Mouse (Mus musculus): Measurements from ENCODE around the gene Nrip1. TPM values are rescaled to one million over a fixed set of nuclear protein-coding genes. Genes with fewer than 3 reads are reported as not detected.

Nrip1 gene
- polyA plus RNA-seq, 1 experiment from 2014 or later: 29.4 TPM

DNA sequence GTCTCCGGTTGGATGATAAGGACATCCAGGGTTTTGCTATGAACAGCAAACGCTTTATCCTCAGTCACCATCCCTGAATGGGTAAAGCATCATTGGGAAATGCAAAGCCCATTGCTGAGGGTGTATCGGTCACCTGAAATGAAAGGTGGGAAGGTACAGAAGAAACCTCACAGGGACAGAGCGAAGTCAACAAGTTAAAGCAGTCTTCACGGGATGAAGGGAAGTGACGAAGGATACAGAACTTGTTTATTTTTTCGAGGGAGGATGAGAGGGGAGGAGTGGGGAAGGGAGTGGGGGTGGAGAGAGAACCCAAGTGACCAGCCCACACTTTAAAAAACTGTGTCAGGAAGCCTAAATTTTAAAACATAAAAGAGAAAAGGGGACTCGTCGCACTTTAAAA, 4.4 kb downstream of the Nrip1 start:
- ATAC-seq (replicated peaks; ENCODE audit: low FRiP score) (no peak), DNase-seq (ENCODE audit: low spot score) (no peak)
- H3K4me1 ChIP-seq (replicated peaks; ENCODE audit: control insufficient read depth, insufficient read depth, low read length): peaks cover 2% of the 10 kb centered on the region; the same call in 1 of the 2 replicates

GRCm38 (mm10) chr16:76367261-76367908, 6.2 kb downstream of the Nrip1 start:
- Histone ChIP-seq H3K4me1 (replicated peaks; ENCODE audit: control insufficient read depth, insufficient read depth, low read length) (peaks cover 2% of the 10 kb centered on the region; the same call in 1 of the 2 replicates), H3K4me2 (ENCODE audit: low read depth, low read length, severe bottlenecking) (no peak overlapping the region), H3K27me3 (ENCODE audit: control insufficient read depth, insufficient read depth, low read length) (no peaks in the 10 kb centered on the region), H3K36me3 (ENCODE audit: control insufficient read depth, insufficient read depth, low read length) (no peaks in the 10 kb centered on the region), H3K4me3 (ENCODE audit: low read depth, low read length) (no peak overlapping the region), H3K27ac (ENCODE audit: low read depth, low read length) (no peak overlapping the region), H3K9me3 (ENCODE audit: control insufficient read depth, low read length) (no peaks in the 10 kb centered on the region), H3K9ac (ENCODE audit: low read length) (no peak overlapping the region)
- DNase-seq (ENCODE audit: low spot score): no peak
- WGBS: 91% methylated on average over 12 of the region's 12 CpGs
- no peak for ATAC-seq (replicated peaks; ENCODE audit: low FRiP score)

More for the DNA sequence above, 4.4 kb downstream of the Nrip1 start:
- Histone ChIP-seq H3K4me2 (ENCODE audit: low read depth, low read length, severe bottlenecking) (no peak overlapping the region), H3K36me3 (ENCODE audit: control insufficient read depth, insufficient read depth, low read length) (no peaks in the 10 kb centered on the region), H3K27me3 (ENCODE audit: control insufficient read depth, insufficient read depth, low read length) (no peaks in the 10 kb centered on the region), H3K27ac (ENCODE audit: low read depth, low read length) (no peak overlapping the region), H3K9ac (ENCODE audit: low read length) (no peak overlapping the region), H3K4me3 (ENCODE audit: low read depth, low read length) (no peak overlapping the region), H3K9me3 (ENCODE audit: control insufficient read depth, low read length) (no peaks in the 10 kb centered on the region)
- 86% methylated on average over 9 of the region's 9 CpGs for WGBS

DNA sequence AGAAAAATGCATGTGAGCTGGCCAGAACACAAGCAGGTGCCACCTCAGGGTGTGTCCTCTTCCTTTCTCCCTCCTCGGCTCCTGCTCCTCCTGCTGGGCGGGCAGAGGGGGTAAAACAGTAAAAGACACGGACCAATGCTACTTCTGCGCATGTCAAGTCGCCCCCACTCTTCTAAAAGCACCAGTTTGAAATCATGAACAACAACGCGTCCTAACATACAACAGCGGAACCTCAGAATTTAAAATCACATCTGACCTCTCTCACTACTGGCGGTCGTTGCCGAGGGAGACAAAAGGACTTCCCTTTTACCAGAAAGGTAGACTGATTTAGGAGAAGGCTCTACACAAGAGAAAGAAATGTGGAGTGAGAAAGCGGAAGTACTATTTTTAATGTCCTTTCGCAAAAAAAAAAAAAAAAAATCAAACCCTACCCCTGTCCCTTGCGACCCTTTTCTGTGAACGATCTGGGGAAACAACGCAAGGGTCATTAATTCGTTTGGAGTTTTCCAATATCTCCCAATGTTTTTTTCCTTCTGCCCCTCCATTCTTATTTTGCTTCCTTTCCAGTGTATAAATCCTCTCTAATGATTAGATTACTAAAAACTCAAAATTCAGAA, 7.7 kb downstream of the Nrip1 start:
- Histone ChIP-seq H3K36me3 (ENCODE audit: control insufficient read depth, insufficient read depth, low read length) (no peaks in the 10 kb centered on the region), H3K4me2 (ENCODE audit: low read depth, low read length, severe bottlenecking) (no peak overlapping the region), H3K4me3 (ENCODE audit: low read depth, low read length) (no peak overlapping the region), H3K9me3 (ENCODE audit: control insufficient read depth, low read length) (no peaks in the 10 kb centered on the region), H3K27me3 (ENCODE audit: control insufficient read depth, insufficient read depth, low read length) (no peaks in the 10 kb centered on the region), H3K4me1 (replicated peaks; ENCODE audit: control insufficient read depth, insufficient read depth, low read length) (no peaks in the 10 kb centered on the region; the same call in 1 of the 2 replicates), H3K27ac (ENCODE audit: low read depth, low read length) (no peak overlapping the region), H3K9ac (ENCODE audit: low read length) (no peak overlapping the region)
- ATAC-seq (replicated peaks; ENCODE audit: low FRiP score) (no peak), DNase-seq (ENCODE audit: low spot score) (no peak)
- 83% methylated on average over 17 of the region's 17 CpGs for WGBS

- no peaks in the 10 kb centered on the region; the same call in 1 of the 2 replicates for H3K4me1 ChIP-seq (replicated peaks; ENCODE audit: control insufficient read depth, insufficient read depth, low read length)
- ATAC-seq (replicated peaks; ENCODE audit: low FRiP score): no peak
These were observed 8.4 kb downstream of the Nrip1 start for GRCm38 (mm10) chr16:76365237-76365636.

GRCm38 (mm10) chr16:76363641-76364040, 10.0 kb downstream of the Nrip1 start:
- 98% methylated on average over 3 of the region's 3 CpGs for WGBS
- H3K4me2 ChIP-seq (ENCODE audit: low read depth, low read length, severe bottlenecking): no peak overlapping the region
- no peaks in the 10 kb centered on the region for H3K27me3 ChIP-seq (ENCODE audit: control insufficient read depth, insufficient read depth, low read length)

More at GRCm38 (mm10) chr16:76365237-76365636, 8.4 kb downstream of the Nrip1 start:
- Histone ChIP-seq H3K27me3 (ENCODE audit: control insufficient read depth, insufficient read depth, low read length) (no peaks in the 10 kb centered on the region), H3K9ac (ENCODE audit: low read length) (no peak overlapping the region), H3K27ac (ENCODE audit: low read depth, low read length) (no peak overlapping the region), H3K36me3 (ENCODE audit: control insufficient read depth, insufficient read depth, low read length) (no peaks in the 10 kb centered on the region), H3K4me2 (ENCODE audit: low read depth, low read length, severe bottlenecking) (no peak overlapping the region), H3K9me3 (ENCODE audit: control insufficient read depth, low read length) (no peaks in the 10 kb centered on the region), H3K4me3 (ENCODE audit: low read depth, low read length) (no peak overlapping the region)
- WGBS: 88% methylated on average over 10 of the region's 10 CpGs
- DNase-seq (ENCODE audit: low spot score): no peak

GRCm38 (mm10) chr16:76362982-76363381, 10.6 kb downstream of the Nrip1 start:
- no peak overlapping the region for H3K9ac ChIP-seq (ENCODE audit: low read length)

More at GRCm38 (mm10) chr16:76363641-76364040, 10.0 kb downstream of the Nrip1 start:
- no peaks in the 10 kb centered on the region for H3K9me3 ChIP-seq (ENCODE audit: control insufficient read depth, low read length)
- H3K4me1 ChIP-seq (replicated peaks; ENCODE audit: control insufficient read depth, insufficient read depth, low read length): no peaks in the 10 kb centered on the region; the same call in 1 of the 2 replicates
- no peaks in the 10 kb centered on the region for H3K36me3 ChIP-seq (ENCODE audit: control insufficient read depth, insufficient read depth, low read length)
- DNase-seq (ENCODE audit: low spot score) (no peak), ATAC-seq (replicated peaks; ENCODE audit: low FRiP score) (no peak)
- no peak overlapping the region for H3K27ac ChIP-seq (ENCODE audit: low read depth, low read length)
- no peak overlapping the region for H3K4me3 ChIP-seq (ENCODE audit: low read depth, low read length)
- H3K9ac ChIP-seq (ENCODE audit: low read length): no peak overlapping the region

DNA sequence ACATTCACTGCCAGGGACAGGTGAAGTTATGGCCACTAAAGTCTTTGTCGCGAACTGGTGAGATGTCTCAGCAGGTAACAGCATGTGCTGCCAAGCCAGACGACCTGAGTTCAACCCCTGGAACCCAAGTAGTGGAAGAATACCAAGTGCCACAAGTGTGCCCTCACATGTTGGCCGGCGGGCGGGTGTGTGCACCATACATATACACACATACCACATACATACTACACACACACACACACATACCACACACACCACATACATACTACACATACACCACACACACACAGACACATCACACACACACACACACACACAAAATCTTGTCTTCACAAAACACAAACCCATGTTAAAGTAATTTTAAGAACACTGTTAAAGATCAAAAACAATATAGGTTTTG, 13.2 kb downstream of the Nrip1 start:
- no peaks in the 10 kb centered on the region; the same call in 1 of the 2 replicates for H3K4me1 ChIP-seq (replicated peaks; ENCODE audit: control insufficient read depth, insufficient read depth, low read length)
- no peak overlapping the region for H3K27ac ChIP-seq (ENCODE audit: low read depth, low read length)
- no peak overlapping the region for H3K4me3 ChIP-seq (ENCODE audit: low read depth, low read length)
- H3K4me2 ChIP-seq (ENCODE audit: low read depth, low read length, severe bottlenecking): no peak overlapping the region
- no peaks in the 10 kb centered on the region for H3K36me3 ChIP-seq (ENCODE audit: control insufficient read depth, insufficient read depth, low read length)
- 94% methylated on average over 6 of the region's 6 CpGs for WGBS
- H3K9me3 ChIP-seq (ENCODE audit: control insufficient read depth, low read length): no peaks in the 10 kb centered on the region
- no peaks in the 10 kb centered on the region for H3K27me3 ChIP-seq (ENCODE audit: control insufficient read depth, insufficient read depth, low read length)
- ATAC-seq (replicated peaks; ENCODE audit: low FRiP score) (no peak), DNase-seq (ENCODE audit: low spot score) (no peak)
- no peak overlapping the region for H3K9ac ChIP-seq (ENCODE audit: low read length)

More at GRCm38 (mm10) chr16:76362982-76363381, 10.6 kb downstream of the Nrip1 start:
- H3K4me1 ChIP-seq (replicated peaks; ENCODE audit: control insufficient read depth, insufficient read depth, low read length): no peaks in the 10 kb centered on the region; the same call in 1 of the 2 replicates
- H3K36me3 ChIP-seq (ENCODE audit: control insufficient read depth, insufficient read depth, low read length): no peaks in the 10 kb centered on the region
- 97% methylated on average over 12 of the region's 12 CpGs for WGBS
- H3K27me3 ChIP-seq (ENCODE audit: control insufficient read depth, insufficient read depth, low read length): no peaks in the 10 kb centered on the region
- H3K9me3 ChIP-seq (ENCODE audit: control insufficient read depth, low read length): no peaks in the 10 kb centered on the region
- H3K27ac ChIP-seq (ENCODE audit: low read depth, low read length): no peak overlapping the region
- ATAC-seq (replicated peaks; ENCODE audit: low FRiP score) (no peak), DNase-seq (ENCODE audit: low spot score) (no peak)
- H3K4me2 ChIP-seq (ENCODE audit: low read depth, low read length, severe bottlenecking): no peak overlapping the region
- no peak overlapping the region for H3K4me3 ChIP-seq (ENCODE audit: low read depth, low read length)

DNA sequence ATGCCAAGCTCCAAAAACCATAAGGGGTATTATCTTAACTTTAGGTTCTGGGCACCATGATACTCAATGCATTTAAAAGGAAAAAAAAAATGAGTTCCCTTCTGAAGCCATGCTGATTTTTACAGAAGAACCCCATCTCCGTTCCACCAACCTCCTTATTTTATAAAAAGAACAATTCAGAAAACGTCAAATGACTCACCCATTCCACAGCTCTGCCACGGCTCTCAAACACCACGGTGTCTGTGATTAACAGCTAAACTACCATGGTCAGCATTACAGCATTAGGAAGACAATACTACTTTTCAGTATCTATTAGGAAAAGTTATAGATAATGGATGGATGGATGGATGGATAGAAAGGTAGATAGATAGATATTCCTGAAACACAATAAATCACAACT, 14.9 kb downstream of the Nrip1 start:
- no peak for ATAC-seq (replicated peaks; ENCODE audit: low FRiP score)
- WGBS: 69% methylated on average over 4 of the region's 4 CpGs

More for the DNA sequence above, 14.9 kb downstream of the Nrip1 start:
- no peak for DNase-seq (ENCODE audit: low spot score)
- Histone ChIP-seq H3K4me3 (ENCODE audit: low read depth, low read length) (no peak overlapping the region), H3K27ac (ENCODE audit: low read depth, low read length) (no peak overlapping the region), H3K9me3 (ENCODE audit: control insufficient read depth, low read length) (no peaks in the 10 kb centered on the region), H3K9ac (ENCODE audit: low read length) (no peak overlapping the region), H3K27me3 (ENCODE audit: control insufficient read depth, insufficient read depth, low read length) (no peaks in the 10 kb centered on the region), H3K4me2 (ENCODE audit: low read depth, low read length, severe bottlenecking) (no peak overlapping the region), H3K4me1 (replicated peaks; ENCODE audit: control insufficient read depth, insufficient read depth, low read length) (no peaks in the 10 kb centered on the region), H3K36me3 (ENCODE audit: control insufficient read depth, insufficient read depth, low read length) (no peaks in the 10 kb centered on the region)

All from forebrain, embryonic 11.5 days (tissue).